Mouse (Mus musculus) adrenal gland, postnatal 0 days (tissue): ENCODE data around the gene Focad. TPM values are rescaled to one million over a fixed set of nuclear protein-coding genes. Genes with fewer than 3 reads are reported as not detected.

Experiments
- microRNA-seq: library from miRNA; unstranded; fragments of <30 nt; microRNA quantifications from one replicate; pipeline ENCODE4, GENCODE M21; 2016; ENCODE audit warnings: borderline replicate concordance; ENCODE audit not compliant: insufficient number of aligned reads
- polyA plus RNA-seq: library from polyadenylated mRNA; unstranded; fragments of >200 nt; fragmentation: Nextera tagmentation; extraction: Ambion mirVana; gene quantifications from 2 replicates; pipeline ENCODE4 v1.2.1, GENCODE M21; 2015

Focad gene
- polyA plus RNA-seq, result 3.1 and 7.2 TPM in 2 replicates

DNA sequence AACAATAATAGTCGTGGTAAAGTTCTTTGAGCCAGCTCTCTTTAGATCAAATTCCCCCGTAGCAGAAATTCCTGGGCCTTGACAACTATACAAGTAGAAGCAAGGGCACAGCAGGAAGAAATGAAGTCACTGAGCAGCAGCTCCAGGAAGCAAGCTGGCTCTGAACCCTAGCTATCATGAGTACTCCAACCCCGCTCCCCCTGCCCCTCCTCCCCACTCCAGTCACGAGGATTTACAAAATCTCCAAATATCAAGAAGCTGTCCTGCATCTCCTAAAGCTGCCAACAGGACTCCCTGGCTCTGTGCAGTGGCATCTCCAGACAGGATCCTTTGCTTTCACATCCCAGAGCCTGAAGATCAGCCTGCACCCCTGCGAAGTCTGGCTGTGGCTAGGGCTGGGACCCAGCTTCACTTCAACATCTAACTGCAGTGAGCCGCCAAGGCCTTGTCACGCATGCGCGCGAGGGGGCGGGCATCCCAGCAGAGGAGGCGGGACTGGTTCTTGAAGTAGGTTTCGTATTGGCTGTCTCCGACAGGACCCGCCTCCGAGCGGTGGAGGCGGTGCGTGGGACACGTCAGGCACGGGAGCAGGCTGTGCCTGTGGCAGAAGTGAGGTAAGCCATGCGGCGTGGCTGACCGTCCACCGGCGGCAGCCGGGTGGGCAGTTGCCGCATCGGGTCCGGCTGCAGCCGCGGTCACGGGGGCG lies at the start of gene Focad:
Gene Focad, plus strand, starts transcription at position 568 of the 706 bp plus-strand sequence.

DNA sequence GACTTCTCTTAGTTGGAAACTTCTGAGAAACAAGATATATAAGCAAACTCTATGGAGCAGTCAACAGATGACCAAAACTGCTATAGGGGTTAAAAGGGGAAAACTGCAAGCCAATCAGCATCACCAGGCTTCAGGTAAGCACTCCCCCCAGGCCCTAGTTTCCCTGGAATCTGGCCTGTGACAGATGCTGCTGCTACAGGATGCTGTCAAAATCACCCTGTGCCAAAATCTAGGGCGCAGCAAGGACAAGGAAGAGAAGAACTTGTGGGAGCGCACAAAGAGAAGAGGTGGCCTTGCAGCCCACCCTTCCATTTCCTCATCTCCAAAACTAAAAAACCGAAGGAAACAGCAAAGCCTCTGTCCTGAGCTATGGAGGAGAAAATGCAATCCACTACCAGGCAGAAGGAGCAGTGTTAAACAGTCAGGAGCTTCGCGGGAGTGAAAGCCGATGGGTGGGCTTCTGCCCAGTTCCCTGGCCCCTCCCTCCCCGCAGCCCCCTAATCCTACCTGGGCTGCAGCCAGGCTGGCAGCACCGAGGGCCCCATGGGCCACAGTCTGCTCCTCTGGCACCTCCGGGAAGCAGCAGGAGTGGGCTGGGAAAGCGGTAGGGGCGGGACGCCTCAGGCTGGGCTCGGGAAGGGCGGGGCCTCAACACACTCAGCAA lies 344.0 kb downstream of the Focad start, which contains the start of gene Hacd4:
Gene Hacd4, minus strand, starts transcription at position 603 of the 664 bp plus-strand sequence.

Small RNA genes within 50 kb of the gene (microRNA-seq; reads per million reads assigned to microRNA genes)
- 3.5 reads per million, percentile 1 among the genes with 10 or more reads in this experiment for gene Mir491

Other genes starting within 250 kb of the Focad start
- 8.7 and 18.5 TPM in 2 replicates for gene Mllt3, start 61.3 kb upstream of the Focad start, polyA plus RNA-seq